Mouse (Mus musculus): ENCODE data around the gene Naglu. TPM values are rescaled to one million over a fixed set of nuclear protein-coding genes. Genes with fewer than 3 reads are reported as not detected.

The Naglu gene
- polyA plus RNA-seq, 1 experiment from 2014 or later = 25.6 TPM

DNA sequence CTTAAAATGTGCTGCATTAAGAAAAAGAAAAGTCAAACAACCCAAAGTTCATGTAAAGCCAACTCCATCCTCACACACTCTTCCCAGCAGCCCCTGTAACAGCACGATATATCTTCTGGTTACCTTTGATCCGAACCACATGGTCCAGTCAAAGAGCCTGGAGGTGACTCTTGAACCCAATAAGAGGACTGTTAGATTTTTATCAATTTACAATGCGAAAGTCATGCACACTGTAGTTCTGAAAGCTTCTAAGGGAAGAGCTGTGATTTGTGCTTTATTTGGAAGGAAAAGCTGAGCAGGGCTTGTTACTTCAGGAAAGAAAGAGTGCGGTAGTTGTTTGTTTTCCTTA, 39.0 kb upstream of the Naglu start:
- Histone ChIP-seq H3K4me2 (replicated peaks; ENCODE audit: low read depth) (no peak overlapping the region), H3K4me3 (ENCODE audit: low read depth, low read length) (no peak overlapping the region), H3K9ac (ENCODE audit: low read depth, low read length) (no peak overlapping the region), H3K4me1 (replicated peaks; ENCODE audit: control insufficient read depth, insufficient read depth, low read length) (0 out of 2 replicates have a peak, but pooled peaks cover 7% of the 10 kb centered on the region), H3K9me3 (ENCODE audit: control insufficient read depth) (no peaks in the 10 kb centered on the region), H3K36me3 (ENCODE audit: control insufficient read depth, insufficient read depth) (peaks cover 49% of the 10 kb centered on the region), H3K27ac (ENCODE audit: low read depth, low read length) (peak overlapping the region; percentile 42; the same call in 1 of the 2 replicates), H3K27me3 (replicated peaks; ENCODE audit: control insufficient read depth, insufficient read depth, low read length) (no peaks in the 10 kb centered on the region)
- WGBS = 35% methylated on average over 4 of the region's 4 CpGs
- ATAC-seq = peak; percentile 78
- no peak for TF ChIP-seq CTCF (IDR thresholded peaks at IDR 0.05; ENCODE audit: low read depth)

DNA sequence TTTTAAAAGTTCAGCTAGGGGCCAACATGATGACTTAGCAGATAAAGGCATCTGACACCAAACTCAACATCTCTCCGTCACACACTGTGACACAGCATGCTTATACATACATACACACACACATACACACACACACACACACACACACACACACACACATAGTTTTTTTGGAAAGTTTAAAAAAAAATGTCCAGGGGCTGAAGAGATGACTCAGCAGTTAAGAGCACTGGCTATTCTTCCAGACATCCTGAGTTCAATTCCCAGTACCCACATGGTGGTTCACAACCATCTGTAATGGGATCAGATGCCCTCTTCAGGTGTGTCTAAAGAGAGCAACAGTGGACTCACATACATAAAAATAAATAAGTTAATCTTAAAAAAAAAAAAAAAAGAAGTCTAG, 38.3 kb upstream of the Naglu start:
- Histone ChIP-seq H3K27me3 (replicated peaks; ENCODE audit: control insufficient read depth, insufficient read depth, low read length) (no peaks in the 10 kb centered on the region), H3K36me3 (ENCODE audit: control insufficient read depth, insufficient read depth) (peaks cover 50% of the 10 kb centered on the region)
- no peak for ATAC-seq

DNA sequence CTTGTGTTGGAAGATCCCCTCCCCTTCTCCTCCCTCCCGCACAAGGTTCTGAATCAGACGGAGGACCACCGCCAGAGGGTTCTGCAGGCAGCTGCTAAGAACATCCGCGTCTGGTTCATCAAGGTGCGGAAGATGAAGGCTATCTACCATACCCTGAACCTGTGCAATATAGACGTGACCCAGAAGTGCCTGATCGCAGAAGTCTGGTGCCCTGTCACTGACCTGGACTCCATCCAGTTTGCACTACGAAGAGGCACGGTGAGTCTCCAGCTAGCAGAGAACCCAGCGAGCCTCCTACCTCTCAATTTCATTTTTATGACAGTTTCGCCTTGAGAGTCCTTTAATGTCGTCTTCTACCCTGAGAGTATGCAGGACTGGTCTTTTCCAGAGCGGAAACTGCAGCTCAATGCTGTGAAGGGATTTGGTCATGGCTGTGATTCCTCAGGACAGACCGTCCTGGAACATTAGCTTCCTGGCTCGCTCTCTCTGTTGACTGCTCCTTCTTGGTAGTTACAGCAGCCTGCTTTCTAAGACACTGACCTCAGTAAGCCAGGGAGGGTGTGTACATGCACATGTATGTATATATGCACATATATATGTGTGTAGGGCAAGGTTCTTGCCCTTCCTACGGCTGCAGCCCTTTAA, 35.8 kb upstream of the Naglu start:
- WGBS = 96% methylated on average over 17 of the region's 17 CpGs
- no peak overlapping the region for H3K9ac ChIP-seq (ENCODE audit: low read depth, low read length)
- H3K9me3 ChIP-seq (ENCODE audit: control insufficient read depth) = no peaks in the 10 kb centered on the region
- no peak overlapping the region for H3K4me3 ChIP-seq (ENCODE audit: low read depth, low read length)
- no peak overlapping the region for H3K4me2 ChIP-seq (replicated peaks; ENCODE audit: low read depth)
- 0 out of 2 replicates have a peak, but pooled peaks cover 7% of the 10 kb centered on the region for H3K4me1 ChIP-seq (replicated peaks; ENCODE audit: control insufficient read depth, insufficient read depth, low read length)
- no peaks in the 10 kb centered on the region for H3K27me3 ChIP-seq (replicated peaks; ENCODE audit: control insufficient read depth, insufficient read depth, low read length)
- ATAC-seq = no peak
- peaks cover 63% of the 10 kb centered on the region for H3K36me3 ChIP-seq (ENCODE audit: control insufficient read depth, insufficient read depth)
- no peak overlapping the region for H3K27ac ChIP-seq (ENCODE audit: low read depth, low read length)
- no peak for TF ChIP-seq CTCF (IDR thresholded peaks at IDR 0.05; ENCODE audit: low read depth)

More for the DNA sequence above, 38.3 kb upstream of the Naglu start:
- Histone ChIP-seq H3K4me3 (ENCODE audit: low read depth, low read length) (no peak overlapping the region), H3K4me1 (replicated peaks; ENCODE audit: control insufficient read depth, insufficient read depth, low read length) (0 out of 2 replicates have a peak, but pooled peaks cover 7% of the 10 kb centered on the region), H3K9me3 (ENCODE audit: control insufficient read depth) (no peaks in the 10 kb centered on the region), H3K4me2 (replicated peaks; ENCODE audit: low read depth) (no peak overlapping the region), H3K27ac (ENCODE audit: low read depth, low read length) (peak overlapping the region; percentile 42; the same call in 1 of the 2 replicates), H3K9ac (ENCODE audit: low read depth, low read length) (no peak overlapping the region)
- TF ChIP-seq CTCF (IDR thresholded peaks at IDR 0.05; ENCODE audit: low read depth) = no peak
- 100% methylated on average over 1 of the region's 1 CpGs for WGBS

DNA sequence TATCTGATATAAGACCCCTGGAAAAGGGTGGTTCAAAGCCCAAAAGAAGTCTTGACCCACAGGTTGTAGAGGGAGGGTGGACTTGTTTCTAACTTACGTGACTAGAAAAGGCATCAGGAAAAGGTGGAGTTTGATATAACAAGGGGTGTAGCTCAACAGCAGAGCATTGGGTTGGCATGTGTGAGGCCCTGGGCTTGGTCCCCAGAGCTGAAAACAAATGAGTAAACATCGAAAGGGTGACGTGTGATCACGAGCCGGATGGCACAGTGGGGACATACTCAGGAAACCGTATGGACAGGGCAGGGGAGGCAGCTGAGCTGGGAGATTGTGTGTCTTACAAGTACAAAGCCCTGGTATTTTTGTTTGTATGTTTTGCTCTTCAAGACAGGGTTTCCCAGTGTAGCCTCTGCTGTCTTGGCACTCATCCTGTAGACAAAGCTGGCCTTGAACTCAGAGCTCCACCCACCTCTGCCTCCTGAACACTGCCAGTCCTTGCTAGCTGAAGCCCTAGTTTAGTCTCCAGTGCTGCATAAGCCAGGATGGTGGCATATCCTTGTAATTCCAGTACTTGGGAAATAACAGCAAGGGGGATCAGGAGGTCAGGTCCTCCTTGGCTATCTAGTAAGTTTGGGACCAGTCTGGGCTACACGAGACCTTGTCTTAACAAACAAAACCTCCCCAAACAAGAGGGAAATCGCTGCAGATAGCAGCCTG, 35.0 kb upstream of the Naglu start:
- Histone ChIP-seq H3K9ac (ENCODE audit: low read depth, low read length) (no peak overlapping the region), H3K4me1 (replicated peaks; ENCODE audit: control insufficient read depth, insufficient read depth, low read length) (0 out of 2 replicates have a peak, but pooled peaks cover 7% of the 10 kb centered on the region), H3K36me3 (ENCODE audit: control insufficient read depth, insufficient read depth) (peaks cover 67% of the 10 kb centered on the region), H3K9me3 (ENCODE audit: control insufficient read depth) (no peaks in the 10 kb centered on the region), H3K27ac (ENCODE audit: low read depth, low read length) (no peak overlapping the region), H3K4me3 (ENCODE audit: low read depth, low read length) (no peak overlapping the region), H3K27me3 (replicated peaks; ENCODE audit: control insufficient read depth, insufficient read depth, low read length) (no peaks in the 10 kb centered on the region), H3K4me2 (replicated peaks; ENCODE audit: low read depth) (no peak overlapping the region)
- WGBS = 90% methylated on average over 8 of the region's 8 CpGs
- no peak for ATAC-seq
- TF ChIP-seq CTCF (IDR thresholded peaks at IDR 0.05; ENCODE audit: low read depth) = no peak

DNA sequence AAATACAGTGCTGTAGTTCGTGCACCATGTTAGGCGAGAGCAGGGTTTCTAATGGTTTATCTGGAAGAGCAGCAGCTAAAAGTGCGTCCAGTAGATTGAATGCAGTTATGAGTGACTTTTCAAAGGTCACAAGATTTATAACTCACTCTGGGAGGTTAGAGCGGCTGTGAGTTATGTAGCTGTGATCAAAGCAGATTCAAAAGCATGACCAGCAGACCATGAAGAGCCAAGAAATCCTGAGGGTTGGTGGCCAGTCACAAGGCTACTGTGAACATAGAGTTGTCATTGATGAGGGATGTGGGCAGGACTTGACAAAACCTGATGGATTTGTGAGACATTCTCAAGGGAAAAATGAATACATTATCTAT, 34.5 kb upstream of the Naglu start:
- Histone ChIP-seq H3K27me3 (replicated peaks; ENCODE audit: control insufficient read depth, insufficient read depth, low read length) (no peaks in the 10 kb centered on the region), H3K4me1 (replicated peaks; ENCODE audit: control insufficient read depth, insufficient read depth, low read length) (0 out of 2 replicates have a peak, but pooled peaks cover 4% of the 10 kb centered on the region), H3K36me3 (ENCODE audit: control insufficient read depth, insufficient read depth) (peaks cover 72% of the 10 kb centered on the region), H3K9me3 (ENCODE audit: control insufficient read depth) (no peaks in the 10 kb centered on the region), H3K27ac (ENCODE audit: low read depth, low read length) (no peak overlapping the region), H3K4me2 (replicated peaks; ENCODE audit: low read depth) (no peak overlapping the region), H3K4me3 (ENCODE audit: low read depth, low read length) (no peak overlapping the region), H3K9ac (ENCODE audit: low read depth, low read length) (no peak overlapping the region)
- no peak for ATAC-seq
- WGBS = 61% methylated on average over 4 of the region's 4 CpGs
- no peak for TF ChIP-seq CTCF (IDR thresholded peaks at IDR 0.05; ENCODE audit: low read depth)

DNA sequence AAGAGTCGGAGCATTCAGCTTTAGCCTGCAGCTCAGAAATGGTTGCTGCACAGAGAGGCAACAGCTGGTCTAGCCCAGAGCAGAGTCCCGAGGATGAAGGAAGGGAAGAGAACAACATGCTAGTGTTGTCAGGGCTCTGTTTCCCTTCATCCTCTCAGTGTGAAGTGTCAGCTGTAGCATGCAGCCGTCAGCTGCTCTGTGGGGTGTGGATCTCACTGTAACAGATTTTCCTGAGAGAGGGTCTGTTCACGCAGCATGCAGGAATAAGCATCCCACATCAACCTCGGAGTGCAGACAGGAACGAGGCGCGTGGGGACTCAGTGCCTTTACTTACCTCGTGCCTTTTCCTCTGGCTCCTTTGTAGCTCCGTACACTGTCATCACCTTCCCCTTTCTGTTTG, 32.0 kb upstream of the Naglu start:
- peaks cover 72% of the 10 kb centered on the region for H3K36me3 ChIP-seq (ENCODE audit: control insufficient read depth, insufficient read depth)

More for the DNA sequence above, 32.0 kb upstream of the Naglu start:
- Histone ChIP-seq H3K9ac (ENCODE audit: low read depth, low read length) (no peak overlapping the region), H3K9me3 (ENCODE audit: control insufficient read depth) (no peaks in the 10 kb centered on the region), H3K4me3 (ENCODE audit: low read depth, low read length) (no peak overlapping the region), H3K4me1 (replicated peaks; ENCODE audit: control insufficient read depth, insufficient read depth, low read length) (no peaks in the 10 kb centered on the region), H3K27me3 (replicated peaks; ENCODE audit: control insufficient read depth, insufficient read depth, low read length) (no peaks in the 10 kb centered on the region), H3K27ac (ENCODE audit: low read depth, low read length) (no peak overlapping the region), H3K4me2 (replicated peaks; ENCODE audit: low read depth) (no peak overlapping the region)
- no peak for ATAC-seq
- 85% methylated on average over 10 of the region's 10 CpGs for WGBS
- no peak for TF ChIP-seq CTCF (IDR thresholded peaks at IDR 0.05; ENCODE audit: low read depth)
